Mouse (Mus musculus): ENCODE data around the gene Camk2n1. TPM values are rescaled to one million over a fixed set of nuclear protein-coding genes. Genes with fewer than 3 reads are reported as not detected.

Gene Camk2n1
- polyA plus RNA-seq, 1 experiment from 2014 or later = 7.4 TPM

DNA sequence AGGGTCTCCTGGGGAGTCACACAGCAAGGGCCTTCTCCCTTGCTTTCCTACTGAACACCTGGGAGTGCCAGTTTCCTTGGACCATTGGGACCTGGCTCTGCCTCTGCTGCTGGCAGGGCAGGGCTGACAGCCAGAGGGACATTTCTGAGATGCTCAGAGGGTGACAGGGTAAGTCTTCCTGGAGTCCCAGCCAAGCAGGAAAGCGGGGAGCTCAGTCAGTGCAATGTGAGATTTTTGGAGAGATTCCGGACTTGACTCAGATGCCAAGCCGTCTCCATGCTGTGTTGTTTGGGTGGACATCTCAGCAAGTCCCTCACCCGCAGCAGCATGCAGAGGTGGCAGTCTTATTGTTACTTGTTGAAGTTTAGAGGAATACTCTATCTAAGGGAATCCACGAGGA lies 13.3 kb downstream of the Camk2n1 start:
- H3K27me3 ChIP-seq (ENCODE audit: control insufficient read depth, insufficient read depth, low read length) = no peaks in the 10 kb centered on the region
- H3K27ac ChIP-seq (ENCODE audit: low read depth, low read length) = no peak overlapping the region
- H3K4me2 ChIP-seq (replicated peaks; ENCODE audit: low read depth, low read length) = no peak overlapping the region
- peaks cover 54% of the 10 kb centered on the region for H3K4me1 ChIP-seq (ENCODE audit: control insufficient read depth, insufficient read depth, low read length)
- H3K9ac ChIP-seq (ENCODE audit: low read depth, low read length) = no peak overlapping the region
- no peaks in the 10 kb centered on the region for H3K36me3 ChIP-seq (ENCODE audit: control insufficient read depth, insufficient read depth, low read length)
- H3K9me3 ChIP-seq (ENCODE audit: control insufficient read depth, low read length) = no peaks in the 10 kb centered on the region
- no peak overlapping the region for H3K4me3 ChIP-seq (ENCODE audit: low read length)
- ATAC-seq (ENCODE audit: low FRiP score, low TSS enrichment) = no peak
- 87% methylated on average over 5 of the region's 5 CpGs for WGBS

DNA sequence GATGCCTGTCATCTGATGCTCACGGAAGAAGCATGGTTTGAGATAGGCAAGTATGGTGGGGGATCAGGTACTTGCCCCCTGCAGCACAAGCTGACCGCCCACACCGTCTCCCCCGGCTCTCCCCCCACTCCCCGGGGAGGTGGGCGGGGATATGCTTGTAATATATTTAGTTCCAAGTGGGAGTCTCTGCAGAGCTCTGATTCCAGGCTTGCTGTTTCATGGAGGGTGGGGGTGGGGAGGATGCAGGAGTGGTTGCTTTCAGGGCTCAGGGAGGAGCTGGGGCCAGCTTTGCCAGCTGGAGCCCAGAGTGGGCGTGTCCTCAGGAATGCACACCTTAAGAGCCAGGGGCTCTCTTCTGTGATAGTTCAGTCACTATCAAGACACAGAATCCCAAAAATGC lies 15.0 kb downstream of the Camk2n1 start:
- ATAC-seq (ENCODE audit: low FRiP score, low TSS enrichment) = peak; percentile 40; the same call in 1 of the 2 replicates
- no peaks in the 10 kb centered on the region for H3K36me3 ChIP-seq (ENCODE audit: control insufficient read depth, insufficient read depth, low read length)
- H3K4me2 ChIP-seq (replicated peaks; ENCODE audit: low read depth, low read length) = 0 out of 2 replicates have a peak overlapping the region, but pooled peaks have one; percentile 11
- WGBS = 4% methylated on average over 7 of the region's 7 CpGs
- no peak overlapping the region for H3K4me3 ChIP-seq (ENCODE audit: low read length)
- peaks cover 37% of the 10 kb centered on the region for H3K4me1 ChIP-seq (ENCODE audit: control insufficient read depth, insufficient read depth, low read length)
- H3K9me3 ChIP-seq (ENCODE audit: control insufficient read depth, low read length) = no peaks in the 10 kb centered on the region
- no peak overlapping the region for H3K27ac ChIP-seq (ENCODE audit: low read depth, low read length)
- no peak overlapping the region for H3K9ac ChIP-seq (ENCODE audit: low read depth, low read length)
- H3K27me3 ChIP-seq (ENCODE audit: control insufficient read depth, insufficient read depth, low read length) = no peaks in the 10 kb centered on the region

DNA sequence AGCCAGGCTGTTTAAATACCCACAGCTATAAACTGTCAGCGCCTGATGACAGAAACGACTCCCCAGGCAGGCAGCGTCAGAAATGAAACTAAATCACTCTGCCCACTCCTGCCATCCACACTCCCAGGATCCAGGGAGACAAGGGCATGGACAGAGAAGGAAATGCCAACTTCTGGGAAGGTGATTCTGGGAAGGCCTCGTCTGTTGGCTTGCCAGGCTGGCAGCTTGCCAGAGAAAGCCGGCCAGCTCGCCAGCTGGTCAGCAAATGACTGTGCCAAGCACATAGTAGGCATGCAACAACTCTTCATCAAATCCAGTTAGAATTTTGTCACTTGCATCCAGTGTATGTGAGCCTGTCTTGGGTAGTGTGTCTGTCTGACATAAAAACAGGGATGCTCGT lies 17.1 kb downstream of the Camk2n1 start:
- no peak overlapping the region for H3K27ac ChIP-seq (ENCODE audit: low read depth, low read length)
- ATAC-seq (ENCODE audit: low FRiP score, low TSS enrichment) = no peak
- H3K4me1 ChIP-seq (ENCODE audit: control insufficient read depth, insufficient read depth, low read length) = peaks cover 19% of the 10 kb centered on the region
- H3K9ac ChIP-seq (ENCODE audit: low read depth, low read length) = no peak overlapping the region; the same call in 1 of the 2 replicates
- no peaks in the 10 kb centered on the region for H3K36me3 ChIP-seq (ENCODE audit: control insufficient read depth, insufficient read depth, low read length)
- H3K9me3 ChIP-seq (ENCODE audit: control insufficient read depth, low read length) = no peaks in the 10 kb centered on the region
- no peaks in the 10 kb centered on the region for H3K27me3 ChIP-seq (ENCODE audit: control insufficient read depth, insufficient read depth, low read length)
- H3K4me2 ChIP-seq (replicated peaks; ENCODE audit: low read depth, low read length) = no peak overlapping the region
- WGBS = 58% methylated on average over 7 of the region's 7 CpGs
- H3K4me3 ChIP-seq (ENCODE audit: low read length) = no peak overlapping the region

DNA sequence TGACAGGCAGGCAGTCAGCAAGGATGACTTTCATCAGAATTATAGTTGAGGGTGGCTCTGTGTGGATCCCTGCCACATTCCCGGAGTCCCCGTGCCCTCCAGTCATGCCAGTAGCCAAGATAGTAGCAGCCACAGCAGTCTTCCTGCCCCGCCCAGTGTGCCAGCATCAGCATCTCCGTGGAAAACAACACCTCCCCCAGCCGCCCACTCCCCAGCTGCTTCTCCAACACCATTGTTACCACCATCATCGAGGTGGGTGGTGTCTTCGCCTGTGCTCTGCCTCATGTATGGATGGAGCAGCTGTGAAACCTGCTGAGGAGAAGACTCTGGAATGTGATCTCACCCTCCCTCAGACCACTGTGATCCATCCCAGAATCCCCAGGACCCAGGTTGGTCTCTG lies 25.5 kb downstream of the Camk2n1 start:
- Histone ChIP-seq H3K4me1 (ENCODE audit: control insufficient read depth, insufficient read depth, low read length) (peaks cover 16% of the 10 kb centered on the region), H3K27ac (ENCODE audit: low read depth, low read length) (no peak overlapping the region), H3K4me2 (replicated peaks; ENCODE audit: low read depth, low read length) (no peak overlapping the region), H3K27me3 (ENCODE audit: control insufficient read depth, insufficient read depth, low read length) (no peaks in the 10 kb centered on the region), H3K9me3 (ENCODE audit: control insufficient read depth, low read length) (no peaks in the 10 kb centered on the region), H3K36me3 (ENCODE audit: control insufficient read depth, insufficient read depth, low read length) (no peaks in the 10 kb centered on the region), H3K4me3 (ENCODE audit: low read length) (no peak overlapping the region), H3K9ac (ENCODE audit: low read depth, low read length) (no peak overlapping the region)
- WGBS = 82% methylated on average over 7 of the region's 7 CpGs
- no peak for ATAC-seq (ENCODE audit: low FRiP score, low TSS enrichment)

DNA sequence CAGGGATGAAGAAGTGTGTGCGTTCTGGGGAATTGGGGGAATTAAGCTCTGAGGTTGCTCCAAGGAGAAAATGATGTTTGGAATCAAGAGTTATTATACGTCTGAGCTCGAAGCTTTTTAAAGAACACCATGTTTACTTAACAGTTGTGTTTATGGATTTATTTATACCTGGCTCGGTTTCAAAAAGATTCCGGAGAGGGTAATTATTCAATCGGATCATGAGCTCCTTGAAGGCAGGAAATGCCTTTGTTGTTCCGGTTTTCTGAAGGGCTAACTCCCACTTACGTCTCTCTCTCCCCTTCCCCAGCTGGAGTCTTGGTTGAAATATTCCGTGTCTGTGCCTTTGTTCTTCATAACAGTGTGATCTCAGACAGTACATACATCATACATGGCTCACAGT lies 26.8 kb downstream of the Camk2n1 start:
- Histone ChIP-seq H3K9me3 (ENCODE audit: control insufficient read depth, low read length) (no peaks in the 10 kb centered on the region), H3K4me1 (ENCODE audit: control insufficient read depth, insufficient read depth, low read length) (peaks cover 19% of the 10 kb centered on the region), H3K27ac (ENCODE audit: low read depth, low read length) (peak overlapping the region; percentile 32; the same call in 1 of the 2 replicates), H3K9ac (ENCODE audit: low read depth, low read length) (no peak overlapping the region), H3K36me3 (ENCODE audit: control insufficient read depth, insufficient read depth, low read length) (no peaks in the 10 kb centered on the region), H3K4me2 (replicated peaks; ENCODE audit: low read depth, low read length) (no peak overlapping the region), H3K4me3 (ENCODE audit: low read length) (no peak overlapping the region), H3K27me3 (ENCODE audit: control insufficient read depth, insufficient read depth, low read length) (no peaks in the 10 kb centered on the region)
- ATAC-seq (ENCODE audit: low FRiP score, low TSS enrichment) = no peak
- WGBS = 19% methylated on average over 9 of the region's 9 CpGs

DNA sequence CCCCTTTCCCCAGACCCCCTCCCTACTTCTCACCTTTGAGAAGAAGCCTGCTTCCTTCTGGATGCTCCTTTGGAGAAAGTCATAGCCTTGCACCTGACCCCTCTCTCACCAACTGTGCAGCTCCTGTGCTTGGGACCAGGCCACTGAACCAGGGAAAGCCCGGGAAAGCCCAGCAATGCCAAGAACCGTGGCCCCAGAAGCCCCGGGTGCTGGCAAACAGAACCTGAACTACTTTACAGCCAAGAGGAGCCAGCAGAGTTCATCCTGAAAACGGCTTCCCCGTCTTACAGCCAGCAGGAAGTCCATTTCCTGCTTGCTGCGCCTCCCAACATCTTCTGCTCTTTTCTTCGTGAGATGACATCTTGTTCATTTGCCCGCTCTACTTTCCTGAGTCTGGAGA lies 28.6 kb downstream of the Camk2n1 start:
- no peak overlapping the region for H3K9ac ChIP-seq (ENCODE audit: low read depth, low read length)
- WGBS = 65% methylated on average over 8 of the region's 8 CpGs
- no peak overlapping the region for H3K4me3 ChIP-seq (ENCODE audit: low read length)
- 0 out of 2 replicates have a peak overlapping the region, but pooled peaks have one; percentile 17 for H3K27ac ChIP-seq (ENCODE audit: low read depth, low read length)
- H3K4me2 ChIP-seq (replicated peaks; ENCODE audit: low read depth, low read length) = no peak overlapping the region
- no peak for ATAC-seq (ENCODE audit: low FRiP score, low TSS enrichment)
- peaks cover 21% of the 10 kb centered on the region for H3K4me1 ChIP-seq (ENCODE audit: control insufficient read depth, insufficient read depth, low read length)
- no peaks in the 10 kb centered on the region for H3K9me3 ChIP-seq (ENCODE audit: control insufficient read depth, low read length)
- no peaks in the 10 kb centered on the region for H3K36me3 ChIP-seq (ENCODE audit: control insufficient read depth, insufficient read depth, low read length)
- no peaks in the 10 kb centered on the region for H3K27me3 ChIP-seq (ENCODE audit: control insufficient read depth, insufficient read depth, low read length)

DNA sequence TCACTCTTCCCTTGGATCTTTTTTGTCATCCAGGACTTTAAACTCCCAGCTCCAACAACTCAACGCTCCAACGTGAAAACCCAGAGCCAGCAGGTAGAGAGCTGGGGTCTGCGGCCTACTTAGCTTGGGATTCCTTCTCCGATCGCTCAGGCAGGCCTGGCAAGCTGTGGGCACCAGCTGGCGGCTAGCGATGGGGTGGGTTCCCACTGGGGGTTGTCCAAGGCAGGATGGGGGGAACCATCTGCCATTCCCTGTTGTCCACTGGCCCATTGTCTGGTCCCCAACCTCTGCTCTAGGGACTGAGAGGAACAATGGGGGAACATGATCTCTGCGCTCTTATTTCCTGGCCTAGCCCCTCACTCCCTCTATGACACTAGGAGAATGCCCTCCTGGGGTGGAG lies 34.1 kb downstream of the Camk2n1 start:
- Histone ChIP-seq H3K9ac (ENCODE audit: low read depth, low read length) (no peak overlapping the region), H3K27ac (ENCODE audit: low read depth, low read length) (no peak overlapping the region), H3K4me1 (ENCODE audit: control insufficient read depth, insufficient read depth, low read length) (peaks cover 5% of the 10 kb centered on the region; the same call in 1 of the 2 replicates), H3K27me3 (ENCODE audit: control insufficient read depth, insufficient read depth, low read length) (no peaks in the 10 kb centered on the region), H3K9me3 (ENCODE audit: control insufficient read depth, low read length) (no peaks in the 10 kb centered on the region), H3K4me2 (replicated peaks; ENCODE audit: low read depth, low read length) (no peak overlapping the region), H3K4me3 (ENCODE audit: low read length) (no peak overlapping the region), H3K36me3 (ENCODE audit: control insufficient read depth, insufficient read depth, low read length) (no peaks in the 10 kb centered on the region)
- 66% methylated on average over 8 of the region's 8 CpGs for WGBS
- ATAC-seq (ENCODE audit: low FRiP score, low TSS enrichment) = no peak

DNA sequence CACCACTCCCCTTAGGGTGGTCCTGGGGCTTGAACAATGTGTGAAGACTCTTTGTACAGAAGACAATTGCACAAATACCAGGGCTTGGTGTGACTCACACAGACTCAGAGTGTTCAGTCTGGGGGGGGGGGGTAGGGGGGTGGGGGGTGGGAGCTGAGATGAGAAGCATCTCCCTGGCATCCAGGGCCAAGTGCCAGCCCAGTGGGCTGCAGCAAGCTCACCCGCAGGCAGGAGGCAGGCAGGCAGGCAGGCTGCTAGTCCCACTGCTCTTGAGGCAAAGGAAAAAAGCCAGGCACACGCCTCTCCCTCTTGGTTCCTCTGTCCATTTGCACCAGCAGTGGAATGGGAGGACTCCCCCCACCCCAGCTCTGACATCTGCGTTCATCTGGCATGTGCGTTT lies 37.0 kb downstream of the Camk2n1 start:
- Histone ChIP-seq H3K9me3 (ENCODE audit: control insufficient read depth, low read length) (no peaks in the 10 kb centered on the region), H3K4me1 (ENCODE audit: control insufficient read depth, insufficient read depth, low read length) (peaks cover 26% of the 10 kb centered on the region), H3K27ac (ENCODE audit: low read depth, low read length) (no peak overlapping the region), H3K36me3 (ENCODE audit: control insufficient read depth, insufficient read depth, low read length) (no peaks in the 10 kb centered on the region), H3K27me3 (ENCODE audit: control insufficient read depth, insufficient read depth, low read length) (no peaks in the 10 kb centered on the region), H3K4me2 (replicated peaks; ENCODE audit: low read depth, low read length) (no peak overlapping the region), H3K9ac (ENCODE audit: low read depth, low read length) (no peak overlapping the region), H3K4me3 (ENCODE audit: low read length) (no peak overlapping the region)
- ATAC-seq (ENCODE audit: low FRiP score, low TSS enrichment) = no peak
- 78% methylated on average over 4 of the region's 4 CpGs for WGBS

DNA sequence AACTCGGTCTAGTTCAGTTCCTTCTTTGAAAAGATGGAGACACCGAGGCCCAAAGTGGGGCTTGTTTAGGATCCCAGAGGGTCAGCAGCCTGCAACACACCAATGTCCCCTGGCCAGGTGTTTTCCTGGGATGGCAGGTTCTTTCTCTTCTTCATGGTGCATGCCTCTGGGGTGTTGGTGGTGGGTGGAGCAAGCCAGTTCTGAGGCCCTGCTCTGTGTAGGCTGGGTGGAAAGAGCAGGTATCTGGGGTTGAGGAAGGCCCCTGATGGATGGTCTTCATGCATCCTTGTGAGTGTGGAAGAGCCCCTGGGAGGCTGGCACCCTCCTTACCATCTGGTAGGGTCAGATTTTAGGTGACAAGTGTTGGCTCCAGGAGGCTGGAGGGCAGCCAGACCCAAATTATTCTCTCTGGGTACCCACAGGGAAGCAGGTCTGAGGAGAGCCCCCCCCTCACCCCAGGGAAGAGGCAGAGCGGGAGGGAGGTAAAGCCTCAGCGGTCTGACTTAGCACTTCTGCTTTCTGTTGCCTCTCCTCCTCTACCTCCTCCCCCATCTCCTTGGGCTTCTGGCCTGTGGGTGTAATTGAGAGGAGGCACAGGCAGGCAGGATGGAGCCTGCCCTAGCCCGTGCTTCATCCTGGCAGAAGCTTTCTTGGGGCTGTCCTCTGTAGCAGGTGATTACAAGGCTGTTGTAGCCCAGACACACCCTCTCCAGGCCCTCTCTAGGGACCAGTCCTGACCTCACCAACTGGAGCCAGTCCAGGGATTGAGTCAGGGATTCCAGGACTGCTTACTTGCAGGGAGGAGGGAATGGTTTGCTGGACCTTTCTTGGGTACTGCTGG lies 39.3 kb downstream of the Camk2n1 start:
- Histone ChIP-seq H3K4me3 (ENCODE audit: low read length) (no peak overlapping the region), H3K36me3 (ENCODE audit: control insufficient read depth, insufficient read depth, low read length) (no peaks in the 10 kb centered on the region), H3K4me2 (replicated peaks; ENCODE audit: low read depth, low read length) (no peak overlapping the region), H3K4me1 (ENCODE audit: control insufficient read depth, insufficient read depth, low read length) (peaks cover 42% of the 10 kb centered on the region), H3K9me3 (ENCODE audit: control insufficient read depth, low read length) (no peaks in the 10 kb centered on the region), H3K27me3 (ENCODE audit: control insufficient read depth, insufficient read depth, low read length) (no peaks in the 10 kb centered on the region), H3K9ac (ENCODE audit: low read depth, low read length) (no peak overlapping the region), H3K27ac (ENCODE audit: low read depth, low read length) (no peak overlapping the region)
- WGBS = 47% methylated on average over 5 of the region's 5 CpGs
- no peak for ATAC-seq (ENCODE audit: low FRiP score, low TSS enrichment)

All from kidney, embryonic 14.5 days (tissue).